Mouse (Mus musculus): ENCODE measurements around the gene Ngly1.
A peak's percentile ranks its signal among the peaks of the same experiment; 100 is the strongest.

The Ngly1 gene

DNA sequence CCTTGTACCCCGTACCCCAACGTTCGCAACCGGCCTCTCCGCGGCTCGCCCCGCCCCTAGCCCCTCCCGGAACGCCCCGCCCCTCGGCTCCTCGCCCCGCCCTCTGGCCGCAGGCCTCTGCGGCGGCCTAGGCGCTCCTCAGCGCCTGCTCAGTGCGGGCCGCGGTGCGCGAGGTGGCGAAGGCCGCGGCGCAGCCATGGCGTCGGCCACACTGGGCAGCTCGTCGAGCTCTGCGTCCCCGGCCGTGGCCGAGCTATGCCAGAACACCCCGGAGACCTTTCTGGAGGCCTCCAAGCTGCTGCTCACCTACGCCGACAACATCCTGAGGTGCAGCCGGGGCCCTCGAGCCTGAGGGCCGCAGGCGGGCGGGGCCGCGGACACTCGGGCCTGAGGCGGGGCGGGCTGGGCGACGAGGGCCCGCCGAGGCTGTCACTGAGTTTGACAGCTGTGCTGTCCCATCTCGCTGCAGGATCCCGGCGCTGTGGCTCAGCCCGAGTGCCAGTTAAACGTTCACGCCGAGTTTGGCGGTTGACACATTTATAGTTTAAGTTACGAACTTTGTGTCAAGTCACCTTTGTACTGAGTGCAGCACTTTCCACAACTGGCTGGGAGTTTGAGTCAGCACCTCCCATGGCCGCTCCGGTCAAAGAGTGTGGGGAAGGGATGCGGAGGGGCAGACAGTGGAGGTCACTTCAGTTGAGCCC is at the start of gene Ngly1, which contains the start of gene Oxsm:
Ngly1 (plus strand) TSS at position 110 of the 704 bp plus-strand sequence.
Oxsm (minus strand) TSS at position 638 of the 704 bp plus-strand sequence.
- TF ChIP-seq GATA4 (IDR thresholded peaks at IDR 0.05; ENCODE audit: insufficient replicate concordance, low read length) = no peak; the same call in 1 of the 2 replicates

DNA sequence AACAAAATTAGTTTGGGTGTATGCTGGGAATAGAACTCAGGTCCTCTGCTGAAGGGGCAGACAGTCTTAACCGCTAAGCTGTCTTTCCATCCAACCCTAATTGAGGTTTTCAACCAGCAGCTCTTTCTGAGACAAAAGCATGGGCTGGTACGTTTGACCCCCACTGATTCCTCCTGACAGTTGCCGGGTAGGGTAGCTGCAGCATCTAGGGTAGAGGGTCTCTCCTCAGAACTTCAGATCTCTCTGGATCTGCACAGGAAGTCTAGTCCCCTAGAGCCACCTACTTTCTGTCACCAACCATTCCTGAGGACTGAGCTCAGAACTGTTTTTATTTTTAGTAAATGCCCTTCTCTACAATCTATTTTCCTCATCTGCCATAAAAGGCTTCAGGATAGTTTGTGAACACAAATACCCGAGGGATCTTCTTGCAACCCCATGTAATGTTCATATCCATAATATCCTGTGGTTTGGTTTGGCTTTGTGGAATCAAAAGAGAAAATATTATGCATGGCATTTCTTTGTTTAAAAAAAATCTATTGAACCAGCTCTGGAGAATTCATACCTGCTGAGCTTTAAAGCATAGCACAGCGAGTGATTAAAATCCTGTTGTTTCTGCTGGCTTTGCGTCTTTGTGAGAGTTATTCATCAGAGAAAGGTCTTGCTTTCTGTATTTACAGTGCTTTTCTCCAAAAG is 48.7 kb upstream of the Ngly1 start:
- no peak for TF ChIP-seq GATA4 (IDR thresholded peaks at IDR 0.05; ENCODE audit: insufficient replicate concordance, low read length)

GRCm38 (mm10) chr14:16200969-16201638 is 48.0 kb upstream of the Ngly1 start:
- no peak for TF ChIP-seq GATA4 (IDR thresholded peaks at IDR 0.05; ENCODE audit: insufficient replicate concordance, low read length)

DNA sequence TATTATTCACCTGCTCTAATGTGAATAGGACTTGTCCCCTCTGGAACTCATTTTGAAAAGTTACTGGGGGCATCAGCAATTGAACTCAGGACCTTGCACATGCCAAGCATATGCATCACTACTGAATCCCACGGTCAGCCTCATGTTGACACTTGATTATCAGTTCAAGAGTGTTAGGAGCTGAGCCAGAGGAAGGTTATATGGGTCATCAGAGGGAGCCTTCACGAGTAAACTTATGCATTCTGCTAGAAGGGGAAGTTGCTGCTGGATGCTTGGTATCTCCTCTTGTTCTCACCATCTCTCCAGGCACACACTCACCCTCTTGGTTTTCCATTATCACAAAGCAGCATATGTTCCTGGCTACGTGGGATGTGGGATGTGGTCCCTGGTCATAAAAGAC is 47.4 kb upstream of the Ngly1 start:
- TF ChIP-seq GATA4 (IDR thresholded peaks at IDR 0.05; ENCODE audit: insufficient replicate concordance, low read length) = no peak

GRCm38 (mm10) chr14:16207722-16208121 is 41.4 kb upstream of the Ngly1 start:
- TF ChIP-seq GATA4 (IDR thresholded peaks at IDR 0.05; ENCODE audit: insufficient replicate concordance, low read length) = no peak

DNA sequence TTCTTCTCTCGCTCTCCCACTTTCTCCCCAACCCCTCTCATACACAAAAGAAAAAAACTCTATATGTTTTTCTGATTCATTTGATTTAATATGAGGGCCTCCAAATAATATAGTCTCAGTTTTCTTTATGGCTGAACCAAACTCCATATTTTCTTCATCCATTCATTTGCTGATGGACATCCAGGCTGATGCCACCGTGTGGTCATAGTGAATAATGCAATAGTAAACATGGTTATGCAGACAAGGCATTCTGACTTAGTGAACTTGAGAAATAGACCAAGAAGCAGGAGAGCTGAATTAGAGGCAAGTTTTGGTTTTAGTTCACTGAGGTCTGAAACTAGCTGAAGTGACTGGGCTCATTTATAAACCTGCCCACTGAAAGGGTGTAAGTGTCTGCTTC is 30.1 kb upstream of the Ngly1 start:
- no peak for TF ChIP-seq GATA4 (IDR thresholded peaks at IDR 0.05; ENCODE audit: insufficient replicate concordance, low read length)

DNA sequence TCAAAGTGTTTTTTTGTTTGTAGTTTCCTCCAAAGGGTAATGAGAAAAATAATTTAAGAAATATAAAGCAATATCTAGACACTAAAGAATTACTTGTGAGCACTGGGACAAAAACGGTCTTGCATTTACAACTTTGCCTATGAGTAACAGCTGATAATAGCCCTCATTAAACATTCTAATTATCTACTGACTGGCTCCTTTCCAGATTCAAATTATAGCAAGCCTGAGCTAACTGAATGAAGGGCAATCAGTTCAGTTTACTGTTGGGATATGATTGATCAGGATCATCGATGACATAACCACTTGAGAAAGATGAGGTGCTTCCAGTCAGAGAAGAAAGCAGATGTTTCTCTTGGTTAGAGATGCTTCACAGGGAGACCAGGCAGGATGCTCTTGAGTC is 19.7 kb upstream of the Ngly1 start:
- no peak for TF ChIP-seq GATA4 (IDR thresholded peaks at IDR 0.05; ENCODE audit: insufficient replicate concordance, low read length)

DNA sequence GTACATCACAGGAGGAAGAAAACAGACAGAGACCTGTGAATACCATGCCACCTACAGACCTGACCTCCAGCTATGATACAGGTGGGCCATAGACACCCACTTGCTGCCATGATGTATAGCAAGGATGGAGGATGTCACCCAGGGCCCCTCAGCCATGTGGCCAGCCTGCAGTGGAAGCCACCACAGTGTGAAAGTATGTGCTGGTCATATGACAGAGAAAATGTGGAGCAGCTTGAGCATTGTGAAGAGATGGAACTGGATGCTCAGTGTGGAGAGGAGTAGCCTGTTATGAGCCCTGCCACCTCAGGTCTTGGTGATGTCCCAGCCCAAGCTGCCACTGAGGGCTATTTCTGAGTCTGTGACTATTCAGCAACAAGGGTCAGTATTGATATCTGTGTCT is 18.5 kb upstream of the Ngly1 start:
- no peak for TF ChIP-seq GATA4 (IDR thresholded peaks at IDR 0.05; ENCODE audit: insufficient replicate concordance, low read length)

DNA sequence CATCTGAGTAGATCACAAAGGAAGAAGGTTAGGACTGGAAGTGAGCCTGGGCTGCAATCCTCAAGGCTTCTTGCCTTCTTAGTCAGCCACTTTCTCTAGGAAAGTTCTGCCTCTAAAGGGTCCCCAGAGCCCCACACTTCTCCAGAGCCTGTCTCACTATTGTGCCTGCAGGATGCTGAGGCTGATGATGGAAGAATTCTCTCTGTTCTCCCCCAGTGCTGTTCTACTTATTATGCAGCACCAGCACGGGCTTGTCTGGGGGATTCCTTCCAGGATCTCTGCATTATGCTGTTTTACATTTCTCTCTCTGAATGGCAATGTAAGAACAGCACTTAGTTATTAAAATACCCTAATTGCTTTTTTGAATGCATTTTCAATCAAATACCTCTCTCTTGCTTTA is 15.6 kb upstream of the Ngly1 start:
- TF ChIP-seq GATA4 (IDR thresholded peaks at IDR 0.05; ENCODE audit: insufficient replicate concordance, low read length) = no peak

DNA sequence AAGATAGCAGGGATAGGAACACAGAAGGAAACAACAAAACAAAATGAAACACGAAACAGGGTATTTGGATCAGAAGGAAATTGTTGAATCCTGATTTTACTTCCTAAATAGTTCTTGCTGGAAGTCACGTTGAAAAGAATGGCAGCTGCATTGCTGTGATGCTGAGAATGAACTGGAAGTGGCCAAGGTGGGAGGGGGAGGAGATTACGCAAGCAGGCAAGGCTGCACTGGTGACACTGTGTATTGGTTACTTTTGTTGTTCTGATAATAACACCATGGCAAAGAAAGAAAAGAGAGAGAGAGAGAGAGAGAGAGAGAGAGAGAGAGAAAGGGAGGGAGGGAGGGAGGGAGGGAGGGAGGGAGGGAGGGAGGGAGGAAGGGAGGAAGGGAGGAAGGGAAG is 12.6 kb upstream of the Ngly1 start:
- no peak for TF ChIP-seq GATA4 (IDR thresholded peaks at IDR 0.05; ENCODE audit: insufficient replicate concordance, low read length)

- no peak for TF ChIP-seq GATA4 (IDR thresholded peaks at IDR 0.05; ENCODE audit: insufficient replicate concordance, low read length)
Observed at GRCm38 (mm10) chr14:16242193-16242815, 6.8 kb upstream of the Ngly1 start.

- TF ChIP-seq GATA4 (IDR thresholded peaks at IDR 0.05; ENCODE audit: insufficient replicate concordance, low read length) = peak; percentile 78; the same call in 1 of the 2 replicates
Observed at GRCm38 (mm10) chr14:16242947-16243602, 6.0 kb upstream of the Ngly1 start.

DNA sequence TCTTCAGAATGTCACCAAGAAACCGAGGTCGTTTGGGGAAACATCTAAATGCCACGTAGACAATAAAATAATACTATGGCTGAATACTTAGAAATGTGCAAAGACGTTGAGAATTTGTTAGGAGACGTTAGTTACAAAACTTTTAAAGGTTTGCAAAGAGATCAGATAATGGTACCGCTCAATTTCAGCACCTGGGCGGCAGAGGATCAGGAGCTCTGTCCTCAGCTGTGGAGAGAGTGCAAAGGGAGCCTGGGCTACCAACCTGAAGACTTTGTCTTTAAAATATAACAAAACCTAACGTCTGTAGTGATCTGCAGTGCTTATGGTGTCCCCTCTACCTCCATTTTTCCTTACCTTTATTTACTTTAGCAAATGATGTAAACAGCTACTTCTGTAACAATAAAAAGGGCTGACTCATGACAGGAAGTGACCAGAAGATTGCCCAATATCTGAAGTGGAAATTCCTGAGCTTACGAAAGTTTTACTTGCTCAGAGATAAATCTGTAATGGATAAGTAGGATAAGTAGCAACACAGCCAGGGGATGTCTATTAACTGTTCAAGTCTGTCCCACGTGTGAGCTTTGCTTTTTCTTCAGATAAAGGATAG is 5.4 kb upstream of the Ngly1 start:
- TF ChIP-seq GATA4 (IDR thresholded peaks at IDR 0.05; ENCODE audit: insufficient replicate concordance, low read length) = peak; percentile 57; the same call in 1 of the 2 replicates

GRCm38 (mm10) chr14:16244370-16244769 is 4.7 kb upstream of the Ngly1 start:
- TF ChIP-seq GATA4 (IDR thresholded peaks at IDR 0.05; ENCODE audit: insufficient replicate concordance, low read length) = no peak

DNA sequence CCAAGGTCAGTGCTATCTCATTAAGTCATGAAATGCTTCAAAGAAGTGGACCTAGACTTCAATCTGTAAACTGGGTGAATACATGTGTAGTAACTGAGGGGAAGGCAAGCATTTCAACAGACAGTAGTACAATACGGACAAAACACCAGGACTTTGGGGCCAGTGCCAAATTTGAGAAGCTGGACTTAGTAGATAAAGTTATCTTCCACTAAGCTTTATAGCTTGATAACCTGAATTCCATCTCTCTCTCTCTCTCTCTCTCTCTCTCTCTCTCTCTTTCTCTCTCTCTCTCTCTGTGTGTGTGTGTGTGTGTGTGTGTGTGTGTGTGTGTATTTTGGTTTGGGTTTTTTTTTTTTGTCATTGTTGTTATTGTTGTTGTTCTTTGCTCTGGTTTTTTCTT is 4.0 kb upstream of the Ngly1 start:
- TF ChIP-seq GATA4 (IDR thresholded peaks at IDR 0.05; ENCODE audit: insufficient replicate concordance, low read length) = no peak
